Mouse (Mus musculus) neural tube, embryonic 12.5 days (tissue): ENCODE measurements around the gene Prps2. TPM values are rescaled to one million over a fixed set of nuclear protein-coding genes. Genes with fewer than 3 reads are reported as not detected.
"Not testable (repeated sequence)": the region's sequence is repeated elsewhere in the genome, so short reads cannot be mapped to it uniquely, and the experiment has no call there.

Experiments
- ATAC-seq: fragments of 200-750 bp; cut with Nextera tagmentation; 2 replicates; pipeline ENCODE4 v1.8.0; 2017; ENCODE audit warnings: low read depth, mild to moderate bottlenecking, moderate TSS enrichment, moderate library complexity; ENCODE audit not compliant: low FRiP score
- H3K27ac ChIP-seq: fragments of 300-500 bp; sonication (generic); 2 replicates; pipeline ENCODE4 v1.5.1; 2016
- H3K27me3 ChIP-seq: fragments of 300-500 bp; sonication (generic); replicated peaks from 2 replicates; pipeline ENCODE4 v1.6.1; 2016; ENCODE audit warnings: mild to moderate bottlenecking
- H3K36me3 ChIP-seq: fragments of 300-500 bp; sonication (generic); 2 replicates; pipeline ENCODE4 v1.6.1; 2016; ENCODE audit warnings: mild to moderate bottlenecking
- H3K4me1 ChIP-seq: fragments of 300-500 bp; sonication (generic); 2 replicates; pipeline ENCODE4 v1.6.1; 2016
- H3K4me2 ChIP-seq: fragments of 300-500 bp; sonication (generic); replicated peaks from 2 replicates; pipeline ENCODE4 v1.6.1; 2016; ENCODE audit warnings: mild to moderate bottlenecking
- H3K4me3 ChIP-seq: fragments of 300-500 bp; sonication (generic); 2 replicates; pipeline ENCODE4 v1.5.1; 2016
- H3K9ac ChIP-seq: fragments of 300-500 bp; sonication (generic); 2 replicates; pipeline ENCODE4 v1.6.1; 2016; ENCODE audit warnings: mild to moderate bottlenecking
- H3K9me3 ChIP-seq: fragments of 300-500 bp; sonication (generic); 2 replicates; pipeline ENCODE4 v1.6.1; 2016; ENCODE audit warnings: mild to moderate bottlenecking
- WGBS: fragments of 180-500 bp; shearing (Covaris S2); methylation state at CpG from one replicate; pipeline ENCODE4 v1.1.7; 2016; 5-methylcytosine and 5-hydroxymethylcytosine counted together
- polyA plus RNA-seq: library from polyadenylated mRNA; unstranded; fragments of >200 nt; fragmentation: Nextera tagmentation; extraction: Ambion mirVana; gene quantifications from 2 replicates; pipeline ENCODE4 v1.2.1, GENCODE M21; 2016

The Prps2 gene
- polyA plus RNA-seq, 1 experiment from 2014 or later = 14.3 TPM

GRCm38 (mm10) chrX:167318819-167319396, 63.6 kb downstream of the Prps2 start:
- Histone ChIP-seq H3K9me3 (no peaks in the 10 kb centered on the region), H3K4me1 (no peaks in the 10 kb centered on the region), H3K36me3 (no peaks in the 10 kb centered on the region), H3K27me3 (no peaks in the 10 kb centered on the region), H3K4me3 (no peak overlapping the region), H3K4me2 (no peak overlapping the region), H3K27ac (no peak overlapping the region), H3K9ac (no peak overlapping the region)
- 36% methylated on average over 4 of the region's 4 CpGs for WGBS
- ATAC-seq = peak; percentile 41; the same call in 1 of the 2 replicates

DNA sequence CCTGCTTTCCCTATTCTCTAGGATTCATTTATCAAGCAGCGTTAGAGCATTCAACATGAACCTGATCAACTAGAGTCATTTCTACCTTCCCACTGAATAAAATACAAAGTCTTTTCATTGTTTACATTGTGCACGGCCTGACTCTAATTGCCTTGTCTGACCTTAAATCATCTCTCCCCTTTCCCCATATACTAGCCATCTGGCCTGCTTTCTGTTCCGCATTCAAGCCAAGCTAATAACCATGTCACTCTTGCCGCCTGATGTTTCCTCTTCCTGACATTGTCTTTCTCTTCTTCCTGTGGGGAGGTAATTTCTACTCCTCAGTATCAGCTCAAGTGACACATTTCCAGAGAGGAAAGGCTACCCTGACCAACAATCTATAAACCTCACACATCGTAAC, 66.8 kb downstream of the Prps2 start:
- no peaks in the 10 kb centered on the region for H3K36me3 ChIP-seq

GRCm38 (mm10) chrX:167315093-167315726, 67.3 kb downstream of the Prps2 start:
- Histone ChIP-seq H3K4me1 (no peaks in the 10 kb centered on the region), H3K9ac (no peak overlapping the region), H3K4me3 (no peak overlapping the region), H3K27ac (no peak overlapping the region), H3K9me3 (no peaks in the 10 kb centered on the region), H3K36me3 (no peaks in the 10 kb centered on the region), H3K4me2 (no peak overlapping the region), H3K27me3 (no peaks in the 10 kb centered on the region)
- ATAC-seq = peak; percentile 59
- 51% methylated on average over 4 of the region's 4 CpGs for WGBS

More for the DNA sequence above, 66.8 kb downstream of the Prps2 start:
- 38% methylated on average over 5 of the region's 5 CpGs for WGBS
- Histone ChIP-seq H3K4me2 (no peak overlapping the region), H3K27me3 (no peaks in the 10 kb centered on the region), H3K4me3 (no peak overlapping the region), H3K9ac (no peak overlapping the region), H3K27ac (no peak overlapping the region), H3K4me1 (no peaks in the 10 kb centered on the region), H3K9me3 (no peaks in the 10 kb centered on the region)
- ATAC-seq = peak; percentile 67

DNA sequence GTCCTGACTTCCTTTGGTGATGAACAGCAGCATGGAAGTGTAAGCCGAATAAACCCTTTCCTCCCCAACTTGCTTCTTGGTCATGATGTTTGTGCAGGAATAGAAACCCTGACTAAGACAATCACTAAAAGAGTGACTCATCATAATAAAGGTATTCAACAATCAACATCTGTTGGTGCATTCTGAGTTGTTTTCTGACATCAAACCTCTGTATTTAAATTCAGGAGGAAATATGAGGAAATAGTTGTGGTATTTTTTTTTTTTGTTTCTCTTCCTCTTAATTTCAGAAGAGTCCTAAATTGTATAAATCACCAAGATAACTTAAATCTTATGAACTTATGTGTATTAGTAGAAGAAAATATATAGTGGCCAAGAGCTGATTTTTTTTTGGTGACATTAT, 80.5 kb downstream of the Prps2 start:
- not testable (repeated sequence) for H3K4me3 ChIP-seq, H3K27ac ChIP-seq, H3K4me2 ChIP-seq, H3K9me3 ChIP-seq, H3K4me1 ChIP-seq, H3K36me3 ChIP-seq, ATAC-seq, H3K9ac ChIP-seq, H3K27me3 ChIP-seq
- WGBS = 92% methylated on average over 1 of the region's 1 CpGs

Other genes with a start within 250 kb of the Prps2 start
- gene Tmsb4x, start 173.4 kb downstream of the Prps2 start, polyA plus RNA-seq = 6,094 and 7,057 TPM in 2 replicates
- gene Tlr8, start 118.4 kb downstream of the Prps2 start, polyA plus RNA-seq = 0.23 TPM in 1 of 2 replicates, not detected in the other
- gene Tlr7, start 52.2 kb downstream of the Prps2 start, polyA plus RNA-seq = 0.34 and 0.38 TPM in 2 replicates